Mouse (Mus musculus) large intestine, adult 2 months (tissue): ENCODE results near the gene Ticam1. TPM values are rescaled to one million over a fixed set of nuclear protein-coding genes. Genes with fewer than 3 reads are reported as not detected.

Source experiments
- DNase-seq: peaks from one replicate; pipeline ENCODE4 v3.0.0-alpha.2; 2012; ENCODE audit warnings: low read depth, low spot score
- WGBS: fragments of 180-500 bp; shearing (Covaris S2); methylation state at CpG from one replicate; pipeline ENCODE4 v1.1.7; 2018; 5-methylcytosine and 5-hydroxymethylcytosine counted together
- polyA plus RNA-seq: library from polyadenylated mRNA; depleted of rRNA; stranded (reverse); fragments of >200 nt; gene quantifications from 2 replicates; pipeline ENCODE4 v1.2.3, GENCODE M21; 2012; rRNA removed

The Ticam1 gene
- polyA plus RNA-seq, 1 experiment = 45.4 TPM

DNA sequence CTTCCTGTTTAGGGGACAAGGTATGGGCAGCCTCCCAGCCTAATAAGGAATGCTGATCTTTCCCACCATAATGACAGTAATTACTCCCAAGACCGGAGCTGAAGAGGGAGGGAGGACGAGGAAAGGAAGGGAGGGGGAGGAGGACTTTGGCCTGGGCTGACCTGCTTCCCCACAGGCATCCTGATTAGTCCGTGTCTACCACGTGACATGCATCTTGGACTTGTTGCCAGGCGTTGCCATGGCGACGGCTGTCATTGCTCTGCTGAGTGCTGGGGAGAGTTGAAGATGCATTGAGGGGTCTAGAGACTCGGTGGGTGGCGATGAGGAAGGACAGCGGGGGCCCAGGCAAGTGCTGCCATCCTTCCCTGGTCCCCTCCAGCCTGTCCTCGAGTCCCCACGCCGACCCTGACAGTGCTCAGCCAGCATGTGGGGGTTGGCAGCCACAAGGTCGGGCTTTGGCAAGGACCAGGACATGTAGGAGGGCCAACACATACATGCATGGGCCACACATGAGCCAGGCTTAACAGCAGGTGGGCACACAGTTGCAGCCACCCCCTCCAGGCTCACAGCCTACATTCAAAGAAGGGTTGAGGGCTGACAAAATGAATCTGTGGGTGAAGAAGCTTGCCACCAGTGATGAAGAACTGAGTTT, 42.6 kb downstream of the Ticam1 start:
- peak; percentile 33 for DNase-seq
- WGBS = 1% methylated on average over 14 of the region's 14 CpGs

DNA sequence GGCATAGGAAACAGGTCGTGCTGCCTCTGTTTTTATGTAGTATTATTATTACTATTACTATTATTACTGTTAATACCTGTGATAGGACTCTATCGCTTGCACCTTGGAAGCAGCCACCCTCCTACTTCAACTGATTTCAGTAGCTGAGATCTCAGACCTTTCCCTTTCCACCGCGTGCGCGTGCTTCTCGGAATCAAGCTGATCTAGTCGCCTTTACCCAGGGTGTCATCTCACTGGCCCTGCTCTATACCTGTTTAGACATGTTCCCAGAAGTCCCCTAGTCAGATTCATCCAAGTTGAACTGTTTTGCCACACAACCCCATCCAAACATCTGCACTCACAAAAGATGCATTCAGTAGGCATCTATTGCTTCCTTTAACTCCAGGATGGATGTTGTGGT, 43.2 kb downstream of the Ticam1 start:
- WGBS = 46% methylated on average over 8 of the region's 8 CpGs

GRCm38 (mm10) chr17:56229943-56230342, 46.6 kb downstream of the Ticam1 start:
- WGBS = 64% methylated on average over 10 of the region's 10 CpGs
- no peak for DNase-seq

More for the DNA sequence above, 43.2 kb downstream of the Ticam1 start:
- no peak for DNase-seq

DNA sequence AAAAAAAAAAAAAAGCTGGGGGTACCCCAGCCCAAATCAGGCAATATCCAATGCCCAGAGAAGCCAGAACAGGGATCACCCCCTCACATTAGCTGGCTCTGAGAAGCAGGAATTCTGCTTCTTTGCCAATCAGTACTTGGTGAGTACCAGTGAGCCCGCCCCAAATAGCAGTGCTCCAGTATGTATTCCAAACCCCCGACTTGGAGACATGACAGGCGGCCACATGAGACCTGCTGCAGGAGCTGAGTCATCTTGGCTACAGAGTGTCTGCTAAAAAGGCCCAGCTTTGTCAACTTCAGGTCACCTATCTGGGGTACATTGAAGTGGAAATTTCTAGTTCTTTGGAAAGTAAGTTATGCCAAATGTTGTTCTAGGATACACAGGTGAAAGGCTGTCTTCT, 50.0 kb downstream of the Ticam1 start:
- no peak for DNase-seq
- 68% methylated on average over 3 of the region's 3 CpGs for WGBS

- no peak for DNase-seq
- WGBS = 15% methylated on average over 1 of the region's 1 CpGs
These were observed 51.7 kb downstream of the Ticam1 start for GRCm38 (mm10) chr17:56224916-56225315.

GRCm38 (mm10) chr17:56219805-56220204, 56.8 kb downstream of the Ticam1 start:
- DNase-seq = no peak
- WGBS = 32% methylated on average over 3 of the region's 3 CpGs

Other genes starting within 250 kb of the Ticam1 start
- gene Sh3gl1, start 240.2 kb downstream of the Ticam1 start, polyA plus RNA-seq = 56.9 and 68.9 TPM in 2 replicates
- 6.9 and 7.0 TPM in 2 replicates for gene Chaf1a, start 236.3 kb downstream of the Ticam1 start, polyA plus RNA-seq
- gene Ubxn6, start 201.8 kb downstream of the Ticam1 start, polyA plus RNA-seq = 51.6 and 65.0 TPM in 2 replicates
- gene Hdgfl2, start 197.2 kb downstream of the Ticam1 start, polyA plus RNA-seq = 22.2 and 26.6 TPM in 2 replicates
- 12.9 and 18.1 TPM in 2 replicates for gene Plin4, start 167.0 kb downstream of the Ticam1 start, polyA plus RNA-seq
- 0.27 and 0.49 TPM in 2 replicates for gene Plin5, start 159.2 kb downstream of the Ticam1 start, polyA plus RNA-seq
- 13.0 and 29.5 TPM in 2 replicates for gene Lrg1, start 154.8 kb downstream of the Ticam1 start, polyA plus RNA-seq
- gene Sema6b, start 136.4 kb downstream of the Ticam1 start, polyA plus RNA-seq = 3.3 and 3.5 TPM in 2 replicates
- gene Tnfaip8l1, start 114.3 kb downstream of the Ticam1 start, polyA plus RNA-seq = 11.3 and 13.6 TPM in 2 replicates
- 112 and 113 TPM in 2 replicates for gene Mydgf, start 92.9 kb downstream of the Ticam1 start, polyA plus RNA-seq
- gene Dpp9, start 57.9 kb downstream of the Ticam1 start, polyA plus RNA-seq = 33.6 and 42.8 TPM in 2 replicates
- 15.2 and 19.1 TPM in 2 replicates for gene Fem1a, start 20.0 kb downstream of the Ticam1 start, polyA plus RNA-seq
- gene Plin3, start 16.1 kb upstream of the Ticam1 start, polyA plus RNA-seq = 81.6 and 154 TPM in 2 replicates
- gene Arrdc5, start 23.5 kb upstream of the Ticam1 start, polyA plus RNA-seq = not detected in 2 replicates
- gene Uhrf1, start 26.5 kb upstream of the Ticam1 start, polyA plus RNA-seq = 29.2 and 30.7 TPM in 2 replicates
- gene Kdm4b, start 49.3 kb upstream of the Ticam1 start, polyA plus RNA-seq = 16.4 and 22.7 TPM in 2 replicates
- gene Ptprs, start 199.7 kb upstream of the Ticam1 start, polyA plus RNA-seq = 24.2 and 47.4 TPM in 2 replicates
- gene Znrf4, start 235.6 kb upstream of the Ticam1 start, polyA plus RNA-seq = not detected in 2 replicates